Mouse (Mus musculus) limb, embryonic 12.5 days (tissue): Measurements from ENCODE around the gene Gstt4. TPM values are rescaled to one million over a fixed set of nuclear protein-coding genes. Genes with fewer than 3 reads are reported as not detected.
A peak's percentile ranks its signal among the peaks of the same experiment; 100 is the strongest.
"Not testable (repeated sequence)": the region's sequence is repeated elsewhere in the genome, so short reads cannot be mapped to it uniquely, and the experiment has no call there.

Experiments
- ATAC-seq: fragments of 200-750 bp; cut with Nextera tagmentation; 2 replicates; pipeline ENCODE4 v1.8.0; 2017; ENCODE audit warnings: low read depth, moderate TSS enrichment; ENCODE audit not compliant: insufficient number of reproducible peaks, insufficient read depth, low FRiP score, low TSS enrichment
- H3K27ac ChIP-seq: fragments of 300-500 bp; sonication (generic); 2 replicates; pipeline ENCODE4 v1.5.1; 2016; ENCODE audit warnings: mild to moderate bottlenecking, moderate library complexity
- H3K27me3 ChIP-seq: fragments of 300-500 bp; sonication (generic); 2 replicates; pipeline ENCODE4 v1.6.1; 2016; ENCODE audit warnings: mild to moderate bottlenecking, moderate library complexity
- H3K36me3 ChIP-seq: fragments of 300-500 bp; sonication (generic); 2 replicates; pipeline ENCODE4 v1.6.1; 2016; ENCODE audit warnings: mild to moderate bottlenecking, moderate library complexity
- H3K4me1 ChIP-seq: fragments of 300-500 bp; sonication (generic); replicated peaks from 2 replicates; pipeline ENCODE4 v1.6.1; 2016
- H3K4me2 ChIP-seq: fragments of 300-500 bp; sonication (generic); 2 replicates; pipeline ENCODE4 v1.6.1; 2016; ENCODE audit warnings: mild to moderate bottlenecking, moderate library complexity
- H3K4me3 ChIP-seq: fragments of 300-500 bp; sonication (generic); replicated peaks from 2 replicates; pipeline ENCODE4 v1.5.1; 2016; ENCODE audit warnings: mild to moderate bottlenecking
- H3K9ac ChIP-seq: fragments of 300-500 bp; sonication (generic); replicated peaks from 2 replicates; pipeline ENCODE4 v1.6.1; 2016; ENCODE audit warnings: mild to moderate bottlenecking, moderate library complexity
- H3K9me3 ChIP-seq: fragments of 300-500 bp; sonication (generic); 2 replicates; pipeline ENCODE4 v1.6.1; 2016; ENCODE audit warnings: mild to moderate bottlenecking, moderate library complexity
- WGBS: fragments of 180-500 bp; shearing (Covaris S2); methylation state at CpG from one replicate; pipeline ENCODE4 v1.1.7; 2016; 5-methylcytosine and 5-hydroxymethylcytosine counted together
- polyA plus RNA-seq: library from polyadenylated mRNA; unstranded; fragments of >200 nt; fragmentation: Nextera tagmentation; extraction: Ambion mirVana; gene quantifications from 2 replicates; pipeline ENCODE4 v1.2.1, GENCODE M21; 2016

Gstt4 gene
- polyA plus RNA-seq, 1 experiment from 2014 or later, result not detected

GRCm38 (mm10) chr10:75853452-75853851 is 31.1 kb upstream of the Gstt4 start:
- Histone ChIP-seq H3K27ac (no peak overlapping the region), H3K9me3 (no peaks in the 10 kb centered on the region), H3K4me2 (no peak overlapping the region), H3K36me3 (peaks cover 21% of the 10 kb centered on the region), H3K27me3 (no peaks in the 10 kb centered on the region), H3K4me1 (peaks cover 23% of the 10 kb centered on the region), H3K9ac (no peak overlapping the region), H3K4me3 (no peak overlapping the region)
- 38% methylated on average over 10 of the region's 10 CpGs for WGBS
- ATAC-seq, result no peak

GRCm38 (mm10) chr10:75852539-75853125 is 30.3 kb upstream of the Gstt4 start:
- H3K9ac ChIP-seq, result no peak overlapping the region
- no peak overlapping the region for H3K4me3 ChIP-seq
- H3K9me3 ChIP-seq, result no peaks in the 10 kb centered on the region
- no peak for ATAC-seq
- no peak overlapping the region for H3K4me2 ChIP-seq
- H3K27ac ChIP-seq, result no peak overlapping the region
- peaks cover 16% of the 10 kb centered on the region for H3K4me1 ChIP-seq
- no peaks in the 10 kb centered on the region for H3K27me3 ChIP-seq
- H3K36me3 ChIP-seq, result peaks cover 12% of the 10 kb centered on the region
- 93% methylated on average over 12 of the region's 12 CpGs for WGBS

GRCm38 (mm10) chr10:75851681-75852080 is 29.3 kb upstream of the Gstt4 start:
- Histone ChIP-seq H3K9ac (no peak overlapping the region), H3K27me3 (no peaks in the 10 kb centered on the region), H3K4me1 (peaks cover 13% of the 10 kb centered on the region; the same call in 1 of the 2 replicates), H3K36me3 (peaks cover 3% of the 10 kb centered on the region; the same call in 1 of the 2 replicates), H3K4me3 (no peak overlapping the region), H3K27ac (no peak overlapping the region), H3K4me2 (no peak overlapping the region), H3K9me3 (no peaks in the 10 kb centered on the region)
- WGBS, result 49% methylated on average over 3 of the region's 3 CpGs
- no peak for ATAC-seq

GRCm38 (mm10) chr10:75851076-75851475 is 28.7 kb upstream of the Gstt4 start:
- 8% methylated on average over 6 of the region's 6 CpGs for WGBS
- H3K27me3 ChIP-seq, result no peaks in the 10 kb centered on the region
- no peak overlapping the region for H3K4me3 ChIP-seq
- no peaks in the 10 kb centered on the region for H3K36me3 ChIP-seq
- ATAC-seq, result no peak
- H3K4me1 ChIP-seq, result peaks cover 13% of the 10 kb centered on the region; the same call in 1 of the 2 replicates
- no peak overlapping the region for H3K9ac ChIP-seq
- no peaks in the 10 kb centered on the region for H3K9me3 ChIP-seq
- H3K27ac ChIP-seq, result no peak overlapping the region
- H3K4me2 ChIP-seq, result no peak overlapping the region

GRCm38 (mm10) chr10:75848382-75848781 is 26.0 kb upstream of the Gstt4 start:
- WGBS, result 28% methylated on average over 3 of the region's 3 CpGs
- no peaks in the 10 kb centered on the region for H3K36me3 ChIP-seq

GRCm38 (mm10) chr10:75845306-75845930 is 23.1 kb upstream of the Gstt4 start:
- no peaks in the 10 kb centered on the region for H3K4me1 ChIP-seq
- H3K9ac ChIP-seq, result no peak overlapping the region
- 72% methylated on average over 6 of the region's 6 CpGs for WGBS
- no peak overlapping the region for H3K4me2 ChIP-seq
- H3K36me3 ChIP-seq, result no peaks in the 10 kb centered on the region
- H3K27ac ChIP-seq, result no peak overlapping the region
- no peak for ATAC-seq
- H3K9me3 ChIP-seq, result no peaks in the 10 kb centered on the region
- H3K4me3 ChIP-seq, result no peak overlapping the region
- H3K27me3 ChIP-seq, result no peaks in the 10 kb centered on the region

More at GRCm38 (mm10) chr10:75848382-75848781, 26.0 kb upstream of the Gstt4 start:
- Histone ChIP-seq H3K4me2 (no peak overlapping the region), H3K4me1 (peaks cover 13% of the 10 kb centered on the region; the same call in 1 of the 2 replicates), H3K27me3 (no peaks in the 10 kb centered on the region), H3K9me3 (no peaks in the 10 kb centered on the region), H3K4me3 (no peak overlapping the region), H3K9ac (no peak overlapping the region), H3K27ac (no peak overlapping the region)
- ATAC-seq, result no peak

- Histone ChIP-seq H3K4me3 (no peak overlapping the region), H3K4me2 (no peak overlapping the region), H3K9ac (no peak overlapping the region), H3K27ac (no peak overlapping the region), H3K27me3 (no peaks in the 10 kb centered on the region), H3K36me3 (no peaks in the 10 kb centered on the region), H3K4me1 (no peaks in the 10 kb centered on the region), H3K9me3 (no peaks in the 10 kb centered on the region)
- ATAC-seq, result no peak
- WGBS, result 58% methylated on average over 1 of the region's 1 CpGs
Measured at GRCm38 (mm10) chr10:75844800-75845199, 22.5 kb upstream of the Gstt4 start.

- not testable (repeated sequence) for H3K4me2 ChIP-seq, ATAC-seq
- WGBS, result 83% methylated on average over 6 of the region's 6 CpGs
Measured at GRCm38 (mm10) chr10:75843898-75844297, 21.6 kb upstream of the Gstt4 start.

GRCm38 (mm10) chr10:75839092-75839491 is 16.7 kb upstream of the Gstt4 start:
- Histone ChIP-seq H3K36me3 (no peaks in the 10 kb centered on the region), H3K9ac (no peak overlapping the region), H3K4me1 (peaks cover 30% of the 10 kb centered on the region), H3K27me3 (peaks cover 6% of the 10 kb centered on the region), H3K4me3 (no peak overlapping the region), H3K9me3 (no peaks in the 10 kb centered on the region), H3K4me2 (no peak overlapping the region), H3K27ac (no peak overlapping the region)
- no peak for ATAC-seq
- 84% methylated on average over 10 of the region's 10 CpGs for WGBS

More at GRCm38 (mm10) chr10:75843898-75844297, 21.6 kb upstream of the Gstt4 start:
- not testable (repeated sequence) for H3K9me3 ChIP-seq, H3K4me3 ChIP-seq, H3K9ac ChIP-seq, H3K27me3 ChIP-seq, H3K4me1 ChIP-seq, H3K36me3 ChIP-seq, H3K27ac ChIP-seq

GRCm38 (mm10) chr10:75837248-75837759 is 15.0 kb upstream of the Gstt4 start, which contains the start of gene Gstt2:
Gstt2 (minus strand) TSS chr10:75837424.
- Histone ChIP-seq H3K27ac (peak within 1 kb of the TSS; percentile 89), H3K9me3 (no peaks in the 10 kb centered on the region), H3K27me3 (peaks cover 22% of the 10 kb centered on the region), H3K9ac (peak within 1 kb of the TSS; percentile 44; the same call in 1 of the 2 replicates), H3K4me2 (peak within 1 kb of the TSS; percentile 61), H3K4me1 (peaks cover 39% of the 10 kb centered on the region), H3K36me3 (no peaks in the 10 kb centered on the region), H3K4me3 (peak within 1 kb of the TSS; percentile 40)
- under 1% methylated on average over 21 of the region's 21 CpGs for WGBS
- ATAC-seq, result peak; percentile 86

GRCm38 (mm10) chr10:75835761-75836531 is 13.6 kb upstream of the Gstt4 start:
- Histone ChIP-seq H3K27ac (no peak overlapping the region), H3K4me2 (peak overlapping the region; percentile 69), H3K9me3 (no peaks in the 10 kb centered on the region), H3K36me3 (no peaks in the 10 kb centered on the region), H3K4me3 (peak overlapping the region; percentile 25), H3K27me3 (peaks cover 24% of the 10 kb centered on the region), H3K9ac (no peak overlapping the region), H3K4me1 (peaks cover 39% of the 10 kb centered on the region)
- ATAC-seq, result no peak
- WGBS, result 37% methylated on average over 8 of the region's 10 CpGs
